Mouse (Mus musculus) T-helper 17 cell (primary cell): Measurements from ENCODE around the gene Pkd1l2.

Experiments used
- in situ Hi-C, 2 experiments: fragments of 300-600 bp; cut with MboI, MseI; formaldehyde crosslinking; loops; 1 replicate in 1 of 2; 2 replicates in 1 of 2; pipeline ENCODE4 v1.15.1; 2025; ENCODE audit warnings: high pct_unique_total_duplicates in 2 of 2

Pkd1l2 gene

DNA sequence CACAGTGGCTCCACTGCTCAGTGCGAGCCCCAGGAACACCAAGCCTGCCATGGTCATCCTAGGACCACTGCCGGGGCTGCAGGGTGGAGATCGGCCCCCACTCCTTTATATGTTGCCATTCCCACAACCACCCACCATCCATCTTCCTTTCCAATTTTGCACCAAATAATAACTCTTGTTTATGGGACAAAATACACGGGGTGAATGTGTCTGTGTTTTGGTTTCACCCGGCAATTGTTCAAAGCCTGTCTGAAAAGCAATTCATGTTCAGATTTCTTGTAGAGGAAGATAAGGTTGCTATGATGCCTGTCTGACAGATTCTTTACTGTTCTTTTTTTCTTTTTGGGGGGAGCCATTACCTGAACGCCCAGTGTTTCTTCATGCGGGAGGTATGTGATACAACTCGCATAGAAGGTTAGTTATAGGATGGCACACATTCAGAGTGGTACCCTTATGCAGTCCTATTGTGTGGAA is at the start of gene Pkd1l2:
Pkd1l2 (minus strand) TSS at position 51 of the 474 bp plus-strand sequence.
- in situ Hi-C loops, result no loop called here

DNA sequence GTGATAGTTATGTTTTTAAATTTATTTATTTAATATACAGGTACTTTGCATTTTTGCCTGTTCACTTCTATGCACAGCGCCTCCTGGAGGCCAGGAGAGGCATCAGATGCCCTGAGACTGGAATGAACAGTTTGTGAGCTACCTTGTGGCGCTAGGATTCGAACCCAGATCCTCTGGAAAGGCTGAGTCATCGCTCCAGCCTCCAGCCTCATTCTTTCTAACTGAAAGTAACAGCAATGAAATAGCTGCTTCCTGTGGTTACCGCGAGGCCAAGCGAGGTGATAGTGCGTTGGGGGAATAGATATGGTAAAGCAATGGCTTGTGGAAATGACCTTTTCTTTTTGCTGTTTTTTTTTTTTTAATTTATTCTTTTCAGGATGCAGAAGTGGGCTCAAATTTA is 44.8 kb upstream of the Pkd1l2 start:
- in situ Hi-C loops, result no loop called here

DNA sequence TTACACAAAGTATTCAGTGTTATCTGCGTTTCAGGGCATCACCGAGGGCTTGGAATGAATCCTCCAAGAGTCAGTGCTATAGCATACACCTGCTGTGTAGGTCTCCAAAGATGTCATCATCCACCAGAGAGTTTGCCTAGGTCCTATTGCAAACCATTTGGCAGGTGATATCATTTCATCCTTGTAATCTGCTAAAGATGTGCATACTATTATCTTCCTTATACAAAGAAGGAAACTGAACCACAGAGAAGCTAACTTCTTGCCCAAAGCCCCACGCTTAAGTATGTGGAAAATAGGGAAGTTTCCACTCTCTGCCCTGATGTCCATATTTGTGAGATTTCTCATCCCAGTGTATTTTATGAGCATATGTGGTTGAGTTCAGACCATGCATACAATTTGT is 44.2 kb upstream of the Pkd1l2 start:
- in situ Hi-C loops, result no loop called here

DNA sequence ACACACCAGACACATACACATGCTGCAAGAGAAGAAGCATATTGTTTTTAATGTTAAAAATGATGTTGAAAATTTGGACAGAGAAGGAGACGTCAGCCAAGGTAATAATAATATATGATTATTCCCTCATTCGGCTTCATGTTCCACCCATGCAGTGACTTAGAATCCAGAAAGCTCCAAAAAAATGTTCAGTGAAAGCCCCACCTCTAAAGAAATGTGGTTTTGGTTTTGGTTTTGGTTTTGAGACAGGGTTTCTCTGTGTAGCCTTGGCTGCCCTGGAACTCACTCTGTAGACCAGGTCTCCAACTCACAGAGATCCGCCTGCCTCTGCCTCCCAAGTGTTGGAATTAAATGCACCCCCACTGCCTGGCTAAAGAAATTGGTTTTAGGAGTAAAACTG is 43.6 kb upstream of the Pkd1l2 start:
- in situ Hi-C loops, result no loop called here

DNA sequence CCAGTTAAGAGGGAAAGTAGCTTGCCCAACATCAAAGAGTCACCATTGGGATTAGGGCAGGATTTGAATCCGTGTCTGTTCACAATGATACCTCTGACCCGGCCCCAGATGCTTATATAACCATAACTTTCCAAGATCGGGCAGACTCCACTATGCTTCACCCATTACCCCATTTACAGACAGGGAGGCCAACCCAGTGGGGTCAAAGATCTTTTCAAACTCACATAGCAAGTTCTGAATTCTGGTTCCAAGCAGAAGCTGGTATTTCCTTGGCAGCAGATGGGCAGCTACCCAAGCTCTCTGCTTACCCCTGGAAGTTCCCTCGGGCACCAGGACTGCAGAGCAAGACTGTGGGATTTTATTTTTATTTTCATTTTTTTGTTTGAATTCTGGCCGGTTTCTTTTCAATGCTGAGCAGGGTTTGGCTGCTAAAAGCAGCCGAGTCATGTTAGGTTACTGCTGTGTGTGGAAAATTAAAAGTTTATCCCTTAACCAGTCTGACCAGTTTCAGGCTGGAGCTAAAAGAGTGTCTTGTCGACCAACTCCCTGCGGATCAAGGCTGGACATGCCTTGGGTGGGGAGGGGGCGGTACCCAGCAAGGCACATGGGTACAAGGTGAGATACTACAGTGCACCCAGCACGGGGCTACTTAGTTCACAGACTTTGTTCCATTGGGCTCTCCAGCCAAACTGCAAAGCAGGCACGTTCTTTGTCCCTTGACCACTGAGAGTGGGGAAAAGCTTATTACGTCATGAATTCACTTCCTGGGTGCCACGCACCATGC is 41.8 kb upstream of the Pkd1l2 start:
- in situ Hi-C loops, result no loop called here

DNA sequence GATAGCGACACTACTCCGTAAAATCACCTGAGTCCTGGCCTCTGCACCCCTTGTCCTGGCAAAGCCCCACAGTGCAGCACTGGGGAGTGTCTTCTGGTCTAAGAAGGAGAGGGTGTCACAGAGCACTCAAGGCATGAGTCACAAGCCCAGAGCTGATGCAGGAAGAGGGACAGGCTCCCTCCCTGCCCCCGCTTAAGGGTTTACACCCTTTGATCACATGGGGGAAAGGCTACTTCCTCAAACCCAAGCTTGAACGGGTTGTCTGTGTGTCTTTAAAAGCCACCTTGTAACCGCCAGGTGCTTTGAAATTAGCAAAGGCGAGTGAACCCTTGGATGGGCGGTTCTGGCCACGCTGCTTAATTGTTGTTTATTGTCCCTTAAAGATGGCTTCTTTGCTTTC is 39.0 kb upstream of the Pkd1l2 start:
- in situ Hi-C loops, result no loop called here

DNA sequence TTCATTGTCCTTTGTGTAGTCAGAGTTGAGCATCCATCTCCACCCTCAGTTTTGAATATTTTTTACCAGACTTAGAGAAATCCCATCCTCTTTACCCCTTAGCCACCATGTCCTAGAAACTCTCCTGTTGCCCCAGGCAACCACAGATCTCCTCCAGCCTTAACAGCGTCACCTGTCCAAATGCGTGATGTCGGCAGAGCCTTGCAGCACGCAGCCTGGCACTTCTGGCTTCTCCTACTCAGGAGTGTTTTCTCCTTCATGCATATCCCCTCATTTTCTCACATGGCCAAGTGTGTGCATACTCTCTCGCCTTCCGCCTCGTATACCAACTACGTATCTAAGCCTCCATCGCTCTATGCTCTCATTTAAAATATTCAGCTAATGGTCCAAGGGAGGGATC is 36.2 kb upstream of the Pkd1l2 start:
- in situ Hi-C loops, result no loop called here

DNA sequence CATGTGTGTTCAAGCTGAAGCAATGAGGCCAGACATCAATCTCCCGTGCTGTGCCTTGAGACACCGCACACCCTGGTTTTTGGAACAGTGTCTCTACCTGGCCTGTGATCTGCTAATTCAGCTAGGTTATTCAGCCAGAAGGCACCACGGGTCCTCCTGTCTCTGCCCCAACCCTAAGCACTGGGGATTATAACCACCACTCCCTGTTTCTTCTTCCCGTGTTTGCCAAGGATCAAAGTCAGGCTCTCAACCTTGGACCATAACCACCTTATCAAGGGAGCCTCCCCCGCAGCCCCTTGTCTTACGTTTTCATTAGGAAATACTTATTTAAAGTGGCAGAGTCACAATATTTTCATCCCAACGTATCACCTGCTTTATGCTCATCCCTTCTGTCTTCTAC is 34.3 kb upstream of the Pkd1l2 start:
- in situ Hi-C loops, result no loop called here

DNA sequence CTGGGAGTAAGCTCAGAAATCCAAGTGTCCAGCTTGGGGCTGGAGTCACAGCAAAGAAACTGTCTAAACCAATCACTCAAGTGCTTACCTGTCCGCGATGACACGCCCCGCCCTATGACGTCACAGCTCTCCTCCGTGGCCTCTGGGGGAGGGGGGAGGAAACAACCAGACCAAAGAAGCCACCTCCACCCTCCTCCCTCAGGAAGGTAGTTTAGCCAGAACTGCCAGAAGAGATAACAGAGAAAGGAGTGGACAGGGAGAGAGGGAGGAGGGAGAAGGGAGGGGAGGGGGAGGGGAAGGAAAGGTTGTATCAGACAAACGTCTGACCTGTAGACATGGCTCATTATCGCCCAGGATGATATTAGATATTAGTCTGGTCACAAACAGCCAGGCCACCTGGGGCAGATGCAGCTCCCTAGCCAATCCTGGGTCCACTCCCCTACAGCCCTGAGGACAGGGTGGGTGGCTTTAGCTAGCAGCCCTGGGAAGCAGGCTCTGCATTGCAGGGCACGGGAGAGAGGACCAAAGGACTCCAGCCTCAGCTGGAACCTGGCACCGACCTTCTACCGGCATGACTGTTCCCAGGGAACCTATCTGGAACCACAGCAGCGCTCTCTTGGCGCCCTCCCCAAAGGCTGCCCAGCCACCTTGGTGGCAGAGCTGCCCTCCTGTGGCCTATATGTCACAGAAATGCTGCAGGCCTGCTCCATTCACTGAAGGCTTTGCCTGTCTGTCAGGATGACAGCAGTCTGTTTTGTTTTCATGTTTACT is 33.6 kb upstream of the Pkd1l2 start:
- in situ Hi-C loops, result no loop called here

DNA sequence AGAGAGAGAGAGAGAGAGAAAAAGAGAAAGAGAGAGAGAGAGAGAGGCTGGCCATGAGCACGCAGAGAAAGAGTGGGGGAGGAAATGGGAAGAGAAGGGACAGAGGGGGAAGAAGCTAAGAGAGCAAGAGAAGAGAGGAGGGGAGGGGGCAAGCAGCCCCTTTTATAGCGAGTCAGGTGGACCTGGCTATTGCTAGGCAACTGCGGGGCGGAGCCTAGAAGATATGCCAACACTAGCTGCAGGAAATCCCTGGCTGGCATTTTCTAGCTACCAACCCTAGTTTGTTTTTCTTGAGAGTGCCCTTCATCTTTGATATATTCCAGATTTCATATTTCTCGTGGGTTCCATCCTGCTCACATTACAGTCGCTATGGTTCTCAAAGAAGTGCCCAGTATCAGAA is 32.8 kb upstream of the Pkd1l2 start:
- in situ Hi-C loops, result no loop called here

DNA sequence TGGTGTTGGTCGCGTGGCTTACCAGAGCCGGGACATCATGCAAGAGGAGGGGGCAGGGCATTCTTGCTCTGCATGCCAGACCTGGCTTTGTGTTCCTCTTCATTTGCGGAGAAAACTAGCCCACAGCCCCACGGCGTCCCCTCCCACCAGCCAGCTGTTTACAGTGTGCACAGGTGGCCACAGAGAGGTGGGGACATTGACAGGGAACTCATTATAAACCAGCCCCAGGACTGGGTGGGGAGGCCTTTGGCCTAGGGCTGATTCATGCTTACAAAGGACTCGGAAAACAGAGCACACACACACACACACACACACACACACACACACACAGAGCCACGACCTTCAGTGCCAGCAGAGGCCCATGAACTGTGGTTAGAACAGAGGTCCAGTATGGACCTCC is 30.0 kb upstream of the Pkd1l2 start:
- in situ Hi-C loops, result no loop called here

DNA sequence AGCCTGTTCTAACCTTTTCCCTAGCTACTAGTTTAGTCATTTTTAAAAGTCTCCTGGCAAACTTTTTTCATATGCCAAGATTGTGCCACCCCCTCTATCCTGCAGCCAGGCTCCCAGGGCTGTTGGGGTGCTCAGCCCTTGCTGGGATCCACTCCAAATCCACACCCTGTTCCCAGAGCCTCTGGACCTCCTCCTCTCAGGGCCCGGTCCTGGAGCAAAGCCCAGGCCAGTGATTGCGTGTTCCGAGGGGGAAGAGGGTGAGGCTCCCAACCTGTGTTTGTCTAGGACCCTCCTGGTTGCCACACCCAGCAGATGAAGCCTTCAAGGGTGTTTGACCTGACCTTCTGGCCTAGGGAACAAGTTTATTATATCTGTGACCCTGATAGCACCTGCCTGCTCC is 29.4 kb upstream of the Pkd1l2 start:
- in situ Hi-C loops, result no loop called here

DNA sequence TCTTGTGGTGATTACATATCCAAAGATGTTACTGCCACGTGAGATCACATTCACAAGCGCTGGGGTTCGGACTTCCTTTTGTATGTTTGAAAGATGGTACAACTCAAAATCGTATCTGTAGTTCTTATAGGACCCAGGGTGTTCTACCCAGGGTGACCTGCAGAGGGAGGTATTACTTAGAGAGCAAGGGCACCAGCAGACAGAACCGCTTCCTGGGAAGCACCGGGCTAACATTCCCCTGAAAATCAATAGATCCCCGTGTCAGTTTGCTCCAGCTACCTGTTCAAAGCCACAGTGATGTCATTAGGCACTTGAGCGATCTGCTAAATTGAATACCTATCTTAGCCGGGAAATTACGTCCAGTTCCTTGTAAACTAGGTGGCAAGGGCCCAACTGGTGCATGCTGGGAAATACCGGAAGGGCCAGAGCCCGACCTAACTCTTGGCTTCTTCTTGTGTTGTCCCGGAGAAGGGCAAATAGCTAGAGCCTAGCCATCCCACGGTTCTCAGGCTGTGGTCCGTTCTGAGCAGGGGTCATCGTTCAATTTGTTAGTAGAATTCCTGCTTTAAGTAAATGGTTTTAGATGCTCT is 27.6 kb upstream of the Pkd1l2 start:
- in situ Hi-C loops, result loop anchor here in 1 of 2 experiments (5.0 kb wide), 1 partner anchor 372 kb away; no protein-coding TSS in a partner anchor

DNA sequence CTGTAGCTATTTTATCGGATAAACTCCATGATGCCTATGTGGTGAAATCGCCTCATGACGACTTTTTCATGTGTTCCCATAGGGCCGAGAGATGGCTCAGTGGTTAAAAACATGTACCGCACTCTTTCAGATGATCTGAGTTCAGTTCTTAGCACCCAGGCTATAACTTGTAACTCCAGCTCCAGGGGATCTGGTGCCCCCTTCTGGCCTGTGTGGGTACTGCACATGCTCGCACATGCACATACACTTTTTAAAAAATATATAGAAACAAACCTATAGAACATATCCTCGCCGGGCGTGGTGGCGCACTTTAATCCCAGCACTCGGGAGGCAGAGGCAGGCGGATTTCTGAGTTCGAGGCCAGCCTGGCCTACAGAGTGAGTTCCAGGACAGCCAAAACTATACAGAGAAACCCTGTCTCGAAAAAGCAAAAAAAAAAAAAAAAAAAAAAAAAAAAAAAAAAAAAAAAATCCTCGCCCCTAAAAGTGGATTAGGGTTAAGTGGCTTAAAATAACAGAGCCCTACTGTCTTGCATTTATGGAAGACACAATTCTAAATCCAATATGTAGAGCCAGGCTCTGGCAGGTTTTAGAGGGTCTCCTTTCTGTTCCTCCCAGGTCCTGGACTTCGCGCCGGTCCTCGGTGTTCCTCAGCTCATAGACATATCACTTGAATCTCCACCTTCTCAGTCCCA is 26.9 kb upstream of the Pkd1l2 start:
- in situ Hi-C loops, result loop anchor here in 1 of 2 experiments (5.0 kb wide), 1 partner anchor 373 kb away; no protein-coding TSS in a partner anchor

DNA sequence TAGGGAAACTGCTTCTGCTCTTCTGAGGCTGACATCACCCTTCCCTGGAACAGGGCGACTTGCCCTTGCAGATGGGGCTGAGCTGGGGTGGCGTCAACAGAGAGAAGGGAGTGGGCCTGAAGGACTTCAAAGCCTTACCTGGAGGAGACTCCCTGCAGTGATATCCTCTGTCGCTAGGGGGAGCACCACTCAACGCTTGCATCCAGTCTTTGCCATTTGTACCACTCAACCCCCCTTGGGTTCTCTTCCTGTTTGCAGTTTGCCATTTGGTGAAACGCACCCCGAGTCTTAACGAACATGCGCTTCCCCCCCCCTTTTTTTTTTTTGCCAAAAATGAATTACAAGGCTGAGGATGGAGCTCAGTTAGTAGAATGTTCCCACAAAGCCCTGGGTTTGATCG is 25.3 kb upstream of the Pkd1l2 start:
- in situ Hi-C loops, result loop anchor here in 1 of 2 experiments (5.0 kb wide), 1 partner anchor 375 kb away; no protein-coding TSS in a partner anchor

DNA sequence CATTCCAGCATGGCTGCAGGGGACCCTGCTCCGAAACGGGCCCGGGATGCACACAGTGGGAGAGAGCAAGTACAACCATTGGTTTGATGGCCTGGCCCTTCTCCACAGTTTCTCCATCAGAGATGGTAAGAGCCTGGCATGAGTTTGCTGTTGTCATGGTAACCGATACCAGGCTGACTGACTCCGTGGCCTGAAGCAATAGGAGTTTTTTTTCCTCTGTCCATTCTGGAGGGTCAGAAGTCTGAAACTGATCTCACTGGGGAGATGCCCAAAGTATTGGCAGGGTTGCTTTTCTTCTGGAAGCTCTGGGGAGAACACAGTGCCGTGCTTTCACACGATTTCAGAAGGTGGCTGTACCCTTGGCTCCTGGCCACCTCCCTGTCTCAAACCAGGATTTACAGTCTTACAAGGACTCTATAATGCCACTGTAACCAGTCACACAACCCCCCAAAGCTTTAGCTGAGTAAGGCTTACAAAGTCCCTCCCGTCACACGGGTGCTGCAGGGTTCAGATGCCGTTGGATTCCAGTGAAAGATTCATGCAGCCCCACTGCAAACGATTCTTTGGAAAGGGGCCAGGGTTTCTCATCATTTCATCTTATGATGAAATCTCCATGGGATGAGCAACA is 15.4 kb upstream of the Pkd1l2 start:
- in situ Hi-C loops, result no loop called here

DNA sequence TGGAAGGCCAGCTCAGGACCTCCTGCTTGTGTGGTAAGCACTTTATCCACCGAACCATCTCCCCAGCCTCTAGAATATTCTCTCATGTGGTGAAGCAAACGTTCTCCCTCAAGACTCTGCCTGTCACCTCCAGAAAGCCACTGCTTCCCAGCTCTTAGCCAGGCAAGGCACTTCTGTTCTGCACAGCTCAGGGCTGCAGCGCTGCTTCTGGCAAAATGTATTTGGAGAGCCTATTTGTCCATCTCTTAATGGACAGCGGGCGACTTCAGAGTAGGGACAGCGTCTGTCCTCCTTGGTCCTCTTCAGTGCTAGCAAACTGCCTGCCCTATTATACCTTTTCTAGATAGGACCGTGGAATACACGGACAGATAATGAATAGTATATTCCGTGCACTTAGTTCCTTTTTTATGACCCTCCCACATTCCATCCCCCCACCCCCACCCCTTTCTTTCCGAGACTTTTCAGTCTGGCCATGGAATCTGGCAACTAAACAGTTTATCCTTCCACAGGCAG is 14.9 kb upstream of the Pkd1l2 start:
- in situ Hi-C loops, result no loop called here

DNA sequence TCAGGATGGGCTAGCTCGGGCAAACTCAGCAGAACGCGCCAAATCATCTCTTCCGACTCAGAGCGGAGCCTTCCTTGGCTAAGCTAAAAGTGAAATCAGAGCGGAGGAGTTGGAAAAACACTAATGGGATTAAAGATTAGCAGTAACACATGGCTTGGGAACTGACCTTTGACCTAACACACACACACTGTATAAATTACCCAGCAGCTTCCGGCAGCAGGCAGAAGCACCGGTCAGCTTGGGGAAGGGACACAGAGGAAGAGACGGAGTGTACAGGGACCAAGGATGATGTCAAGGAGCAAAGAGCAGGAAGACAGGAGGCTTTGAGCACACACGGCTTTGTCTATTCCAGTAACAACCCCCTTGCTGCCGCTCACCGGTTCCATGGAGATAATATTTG is 13.4 kb upstream of the Pkd1l2 start, which contains the start of gene Bco1:
Bco1 (plus strand) TSS at position 208 of the 400 bp plus-strand sequence.
- in situ Hi-C loops, result no loop called here

DNA sequence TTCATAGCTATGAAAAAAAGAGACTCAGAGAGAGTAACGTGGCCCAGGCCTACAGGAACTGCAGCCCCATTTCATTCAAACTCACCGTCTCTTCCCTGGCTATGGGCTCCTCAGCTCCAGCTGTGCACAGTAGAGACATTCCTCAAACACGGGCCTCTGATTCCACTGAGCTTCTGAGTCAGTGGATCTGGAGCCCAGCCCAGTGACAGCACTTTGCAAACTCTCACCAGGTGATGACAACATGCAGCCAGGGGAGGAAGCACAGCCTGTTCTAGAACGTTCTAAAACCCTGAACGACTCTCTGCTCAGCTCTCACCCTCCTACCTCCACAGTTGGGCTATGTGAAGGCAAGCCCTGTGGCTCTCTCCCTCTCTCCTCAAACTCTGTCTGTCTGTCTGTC is 11.8 kb upstream of the Pkd1l2 start:
- in situ Hi-C loops, result no loop called here

DNA sequence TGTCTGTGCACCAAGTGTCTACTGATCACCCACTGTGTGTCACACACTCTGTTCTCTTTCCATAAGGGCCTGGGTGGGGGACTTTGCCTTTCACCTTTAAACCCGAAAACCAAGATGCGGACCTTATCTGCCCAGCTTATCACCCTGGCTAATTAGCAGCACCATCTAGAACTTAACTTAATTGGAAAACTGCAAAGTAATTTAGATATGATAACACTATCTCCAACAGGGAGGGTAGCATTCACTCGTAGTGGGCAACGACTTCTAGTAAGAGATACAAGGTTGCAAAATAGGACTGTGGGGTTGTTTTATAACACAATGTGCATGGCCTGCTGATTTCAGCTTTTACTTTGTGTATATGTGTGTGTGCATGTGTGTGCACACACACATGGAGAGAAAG is 7.6 kb upstream of the Pkd1l2 start:
- in situ Hi-C loops, result no loop called here

DNA sequence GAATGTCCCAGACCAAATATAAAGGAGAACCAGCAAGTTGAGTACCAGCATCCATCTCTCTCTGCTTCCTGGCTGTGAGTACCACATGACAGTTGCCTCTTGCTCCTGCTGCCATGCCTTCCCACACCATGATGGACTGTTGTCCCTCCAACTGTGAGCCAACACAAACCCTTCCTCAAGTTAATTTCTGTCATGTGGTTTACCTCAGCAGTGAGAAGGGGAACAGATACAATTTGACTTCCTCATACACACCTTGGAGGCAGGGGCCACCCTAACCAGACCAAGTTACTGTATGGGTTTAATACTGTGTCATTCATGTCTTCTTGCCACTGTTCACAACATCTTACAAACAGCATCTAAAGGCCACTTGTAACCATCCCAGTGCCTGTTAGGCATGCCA is 4.8 kb upstream of the Pkd1l2 start:
- in situ Hi-C loops, result no loop called here
